ENCODE assay signal across 9 mouse cellular contexts in genomic region chr13:60084975-60085374, GRCm38 (mm10).
DNase-seq lines count a peak whose midpoint lies in the region; ATAC-seq and TF ChIP-seq lines count a peak whose summit lies in the region.
"Had no signal": no experiment of that assay in that cellular context is flagged by ENCODE, and none has a peak within 500 bp of the region (broad histone marks: within the 10 kb centered on the region; RNA-seq: fewer than 3 reads in every experiment).

No protein-coding gene starts in this region.

- H3K36me3 ChIP-seq in heart, embryonic 11.5 days (ENCODE audit: control insufficient read depth, insufficient read depth, low read length) = no peaks in the 10 kb centered on the region
- no peaks in the 10 kb centered on the region for H3K36me3 ChIP-seq in heart, postnatal 0 days (replicated peaks; ENCODE audit: control insufficient read depth, insufficient read depth, low read length)
- no peaks in the 10 kb centered on the region for H3K36me3 ChIP-seq in stomach, embryonic 14.5 days (ENCODE audit: control insufficient read depth, insufficient read depth, low read length)
- H3K36me3 ChIP-seq: embryonic facial prominence, embryonic 15.5 days had no signal

- no peaks in the 10 kb centered on the region for H3K27me3 ChIP-seq in heart, embryonic 11.5 days (ENCODE audit: control insufficient read depth, insufficient read depth, low read length)
- H3K27me3 ChIP-seq in heart, postnatal 0 days (ENCODE audit: control insufficient read depth, insufficient read depth, low read length) = no peaks in the 10 kb centered on the region
- H3K27me3 ChIP-seq in stomach, embryonic 14.5 days (ENCODE audit: control insufficient read depth, insufficient read depth, low read length) = no peaks in the 10 kb centered on the region
- H3K27me3 ChIP-seq: embryonic facial prominence, embryonic 15.5 days had no signal

- 27% methylated on average over 12 of the region's 12 CpGs for WGBS in heart, embryonic 11.5 days (ENCODE audit: insufficient replicate concordance)
- WGBS in heart, postnatal 0 days = 33% methylated on average over 12 of the region's 12 CpGs
- 14% methylated on average over 12 of the region's 12 CpGs for WGBS in stomach, embryonic 14.5 days

- TF ChIP-seq CTCF in heart, postnatal 0 days (IDR thresholded peaks at IDR 0.05; ENCODE audit: low read depth) = no peak

- no peak for TF ChIP-seq EP300 in heart, postnatal 0 days (IDR thresholded peaks at IDR 0.05; ENCODE audit: low read depth)

- DNase-seq in heart, postnatal 36 days = no peak
- DNase-seq in embryo, embryonic 10.5 days (ENCODE audit: low spot score) = peak; percentile 88
- no peak for DNase-seq in heart, postnatal 0 days (ENCODE audit: low spot score)
- peak; percentile 15 for DNase-seq in lung, postnatal 25 days (ENCODE audit: low spot score)
- DNase-seq in thymus, postnatal 36 days = no peak
- no peak for DNase-seq in thymus, postnatal 25 days

- intact Hi-C loops in heart, postnatal 36 days (cut with DNase I) = loop anchor here (5.0 kb wide), 1 partner anchor 87 kb away; no protein-coding TSS in a partner anchor

- H3K4me2 ChIP-seq in heart, embryonic 11.5 days = peak overlapping the region; percentile 45
- no peak overlapping the region for H3K4me2 ChIP-seq in heart, postnatal 0 days (ENCODE audit: low read depth, low read length)
- H3K4me2 ChIP-seq in stomach, embryonic 14.5 days (replicated peaks; ENCODE audit: low read depth, low read length) = no peak overlapping the region
- H3K4me2 ChIP-seq: embryonic facial prominence, embryonic 15.5 days had no signal

- H3K9me3 ChIP-seq in heart, embryonic 11.5 days (replicated peaks; ENCODE audit: control insufficient read depth, low read length) = no peaks in the 10 kb centered on the region
- H3K9me3 ChIP-seq in heart, postnatal 0 days (replicated peaks; ENCODE audit: control insufficient read depth, low read length) = no peaks in the 10 kb centered on the region
- H3K9me3 ChIP-seq in stomach, embryonic 14.5 days (ENCODE audit: control insufficient read depth, low read depth, low read length) = no peaks in the 10 kb centered on the region
- H3K9me3 ChIP-seq: embryonic facial prominence, embryonic 15.5 days had no signal

- no peak overlapping the region for H3K9ac ChIP-seq in heart, embryonic 11.5 days (ENCODE audit: low read depth, low read length)
- no peak overlapping the region for H3K9ac ChIP-seq in heart, postnatal 0 days (replicated peaks; ENCODE audit: low read depth, low read length)
- H3K9ac ChIP-seq in stomach, embryonic 14.5 days (replicated peaks; ENCODE audit: low read depth, low read length) = no peak overlapping the region
- H3K9ac ChIP-seq: embryonic facial prominence, embryonic 15.5 days had no signal

- no peak overlapping the region for H3K27ac ChIP-seq in heart, embryonic 11.5 days (ENCODE audit: low read depth, low read length)
- no peak overlapping the region for H3K27ac ChIP-seq in heart, postnatal 0 days (ENCODE audit: low read depth)
- H3K27ac ChIP-seq in stomach, embryonic 14.5 days (ENCODE audit: low read length) = no peak overlapping the region
- H3K27ac ChIP-seq: embryonic facial prominence, embryonic 15.5 days had no signal

- no peak overlapping the region for H3K4me3 ChIP-seq in heart, embryonic 11.5 days (ENCODE audit: low read depth, low read length)
- H3K4me3 ChIP-seq in heart, postnatal 0 days (ENCODE audit: low read depth, low read length) = no peak overlapping the region
- no peak overlapping the region for H3K4me3 ChIP-seq in stomach, embryonic 14.5 days (ENCODE audit: low read depth, low read length)
- H3K4me3 ChIP-seq: embryonic facial prominence, embryonic 15.5 days had no signal

- ATAC-seq in heart, embryonic 11.5 days (replicated peaks; ENCODE audit: insufficient number of reproducible peaks, low FRiP score, low TSS enrichment) = no peak
- 0 out of 2 replicates have a peak, but pooled peaks have one; percentile 17 for ATAC-seq in heart, postnatal 0 days (ENCODE audit: insufficient read depth, low read depth)
- ATAC-seq in stomach, embryonic 14.5 days (ENCODE audit: insufficient number of reproducible peaks, insufficient read depth, low FRiP score, low read depth) = 0 out of 2 replicates have a peak, but pooled peaks have one; percentile 42

- H3K4me1 ChIP-seq in heart, embryonic 11.5 days (ENCODE audit: control insufficient read depth, insufficient read depth, low read length) = no peaks in the 10 kb centered on the region
- peaks cover 3% of the 10 kb centered on the region; the same call in 1 of the 2 replicates for H3K4me1 ChIP-seq in heart, postnatal 0 days (ENCODE audit: control insufficient read depth, insufficient read depth)
- 0 out of 2 replicates have a peak, but pooled peaks cover 6% of the 10 kb centered on the region for H3K4me1 ChIP-seq in stomach, embryonic 14.5 days (ENCODE audit: control insufficient read depth, insufficient read depth, low read length)

Comparison
In these comparisons a context has a peak if more than half of its experiments do, and no peak if none do; other contexts are left out.
1. DNase-seq: peak in embryo, embryonic 10.5 days (single experiment) and lung, postnatal 25 days (single experiment); none in heart, postnatal 36 days (0 of 2), heart, postnatal 0 days (single experiment), thymus, postnatal 36 days (0 of 2) and thymus, postnatal 25 days (single experiment).